Mouse (Mus musculus): ENCODE measurements around the gene Pxt1.

Gene Pxt1

DNA sequence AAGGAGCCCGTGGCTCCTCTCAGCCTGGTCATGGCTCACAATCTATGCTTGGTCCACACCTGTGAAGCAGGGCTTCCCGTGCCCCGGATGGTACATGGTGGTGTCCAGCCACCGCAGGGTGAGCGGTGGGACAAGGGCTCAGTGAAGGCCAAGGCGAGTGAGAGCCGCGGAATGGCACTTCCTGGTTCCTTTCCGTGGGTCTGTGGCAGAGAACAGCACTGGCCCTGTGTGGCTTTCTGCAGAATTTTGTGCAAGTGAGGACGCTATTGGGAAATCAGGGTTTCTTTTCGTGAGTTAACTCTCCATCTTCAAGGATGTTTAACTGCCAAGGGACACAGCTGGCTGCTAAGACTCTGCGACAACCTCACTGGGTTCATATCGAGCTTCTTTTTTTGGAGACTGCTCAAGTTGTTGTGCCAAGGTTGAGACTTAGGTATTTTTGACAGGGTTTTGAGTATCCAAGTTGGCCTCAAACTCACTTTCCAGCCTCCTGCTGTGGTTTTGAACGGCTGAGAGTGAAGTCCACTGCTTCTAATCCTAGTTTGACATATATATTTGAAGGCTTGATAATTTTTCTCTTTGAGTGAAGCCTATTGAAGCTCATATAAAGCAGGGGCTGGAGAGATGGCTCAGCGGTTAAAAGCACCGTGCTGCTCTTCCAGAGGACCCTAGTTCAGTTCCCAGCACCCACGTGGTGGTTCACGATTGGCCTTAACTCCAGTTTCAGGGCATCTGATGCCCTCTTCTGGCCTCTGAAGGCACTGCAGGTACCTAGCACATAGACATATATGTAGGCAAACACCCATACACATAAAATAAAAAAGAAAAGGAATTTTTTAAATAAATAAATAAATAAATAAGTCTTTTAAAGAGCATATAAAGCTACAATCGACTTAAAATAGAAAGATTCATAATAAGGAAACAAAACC lies 3.6 kb upstream of the Pxt1 start:
- DNase-seq (ENCODE audit: low read depth): no peak

DNA sequence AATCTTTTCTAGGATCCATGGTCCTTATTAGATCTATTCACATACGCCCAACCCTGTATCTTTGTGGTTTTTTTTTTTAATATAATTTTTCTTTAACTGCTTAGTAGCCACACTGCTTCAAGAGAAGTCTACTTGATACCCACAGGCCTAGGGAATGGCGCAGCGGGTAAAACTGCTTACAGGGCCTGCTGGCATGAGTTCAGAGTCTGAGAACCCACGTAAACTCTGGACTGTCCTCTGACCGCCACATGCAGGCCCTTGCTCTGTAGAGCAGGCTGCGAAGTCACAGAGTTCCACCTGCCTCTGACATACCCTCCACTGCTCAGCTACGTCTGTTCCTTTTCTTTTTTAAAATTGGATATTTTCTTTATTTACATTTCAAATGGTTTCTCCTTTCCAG lies 841 bp upstream of the Pxt1 start:
- DNase-seq (ENCODE audit: low read depth): no peak

- DNase-seq (ENCODE audit: low read depth): no peak
Measured at GRCm38 (mm10) chr17:28942101-28942500, 1.5 kb downstream of the Pxt1 start.

GRCm38 (mm10) chr17:28940776-28941555 lies 2.7 kb downstream of the Pxt1 start:
- DNase-seq (ENCODE audit: low read depth): no peak

DNA sequence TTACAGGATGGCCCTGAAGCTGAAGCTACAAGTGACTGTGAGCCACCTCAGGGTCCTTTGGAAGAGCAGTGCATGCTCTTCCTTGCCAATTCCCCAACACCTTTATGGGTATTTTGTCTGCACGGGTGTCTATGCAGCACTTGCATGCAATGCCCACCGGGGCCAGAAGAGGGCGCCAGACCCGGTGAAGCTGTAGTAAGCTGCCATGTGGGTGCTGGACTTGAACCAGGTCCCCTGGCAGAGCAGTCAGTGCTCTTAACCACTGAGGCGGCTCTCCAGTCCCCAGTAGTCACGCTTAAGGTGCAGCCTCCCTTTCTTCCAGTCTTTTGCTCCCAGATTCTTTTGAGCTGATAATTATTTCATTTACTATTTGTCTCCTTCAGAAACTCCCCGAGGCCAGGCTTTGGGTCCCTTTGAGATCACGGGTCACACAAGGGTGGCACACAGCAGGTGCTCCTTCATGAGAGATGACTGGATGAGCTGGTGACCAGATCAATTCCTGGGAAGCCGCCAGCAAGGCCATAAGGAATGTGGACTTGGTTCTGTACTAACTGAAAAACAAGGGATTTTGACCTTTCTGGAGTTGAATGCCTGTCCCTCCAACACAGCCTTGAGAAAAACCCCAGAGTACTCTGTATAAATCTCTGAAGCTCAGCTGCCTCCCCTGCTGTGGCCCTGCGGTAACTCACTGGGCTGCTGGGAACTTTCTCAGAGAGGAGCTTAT lies 6.9 kb downstream of the Pxt1 start:
- DNase-seq (ENCODE audit: low read depth): peak; percentile 52

DNA sequence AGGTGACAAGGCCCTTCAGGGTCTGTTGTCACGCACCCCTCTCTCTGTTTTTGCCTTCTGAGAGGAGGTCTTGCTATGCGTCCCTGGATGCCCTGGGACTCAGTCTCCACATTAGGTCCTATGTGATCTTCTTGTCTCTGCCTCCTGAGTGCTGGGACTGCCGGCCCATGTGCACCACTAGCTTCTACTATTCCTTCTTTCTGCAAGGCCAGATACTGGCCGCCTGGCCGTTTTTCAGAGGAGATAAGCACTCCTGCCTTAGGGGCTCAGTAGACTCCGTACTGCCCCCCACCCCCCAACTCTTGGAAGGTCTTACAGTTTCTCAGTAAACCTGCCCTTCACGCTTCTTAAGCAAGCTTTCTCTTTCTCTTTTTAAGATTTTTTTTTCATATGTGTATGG lies 7.5 kb downstream of the Pxt1 start:
- no peak for DNase-seq (ENCODE audit: low read depth)

GRCm38 (mm10) chr17:28934120-28934916 lies 9.3 kb downstream of the Pxt1 start:
- no peak for DNase-seq (ENCODE audit: low read depth)

- no peak for DNase-seq (ENCODE audit: low read depth)
Measured at GRCm38 (mm10) chr17:28932274-28932673, 11.4 kb downstream of the Pxt1 start.

DNA sequence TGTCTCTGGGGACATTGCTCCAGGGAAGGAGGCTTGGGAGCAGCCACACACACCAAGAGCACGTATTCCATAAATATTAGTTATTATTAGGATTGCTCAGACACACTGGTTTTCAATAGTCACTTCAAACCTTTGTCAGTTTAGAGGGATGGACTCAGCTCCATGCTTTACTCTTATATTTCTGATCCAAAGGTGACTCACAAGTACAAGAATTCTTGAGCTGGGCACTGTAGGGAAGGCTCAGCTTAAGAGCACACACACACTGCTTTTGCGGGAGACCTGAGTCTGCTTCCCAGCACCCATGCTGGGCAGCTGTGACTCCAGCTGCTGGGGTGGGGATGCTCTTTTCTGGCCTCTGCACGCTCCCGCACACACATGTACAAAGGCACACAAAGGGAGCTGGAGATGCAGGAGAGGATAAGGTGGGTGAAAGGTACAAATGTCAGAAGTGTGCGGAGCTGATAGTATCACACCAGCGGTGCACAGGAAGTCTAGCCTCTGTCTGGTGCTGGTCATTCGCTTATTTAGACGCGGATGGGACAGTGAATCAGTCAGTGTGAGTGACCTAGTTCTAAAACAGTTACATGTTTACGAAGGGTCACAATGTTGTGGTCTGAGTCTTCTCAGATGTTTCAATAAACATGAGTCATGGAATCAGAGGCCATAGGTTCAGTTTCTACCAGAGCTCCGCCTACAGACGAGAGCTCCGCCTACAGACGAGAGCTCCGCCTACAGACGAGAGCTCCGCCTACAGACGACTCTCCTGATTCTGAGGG lies 12.0 kb downstream of the Pxt1 start:
- peak; percentile 63 for DNase-seq (ENCODE audit: low read depth)

DNA sequence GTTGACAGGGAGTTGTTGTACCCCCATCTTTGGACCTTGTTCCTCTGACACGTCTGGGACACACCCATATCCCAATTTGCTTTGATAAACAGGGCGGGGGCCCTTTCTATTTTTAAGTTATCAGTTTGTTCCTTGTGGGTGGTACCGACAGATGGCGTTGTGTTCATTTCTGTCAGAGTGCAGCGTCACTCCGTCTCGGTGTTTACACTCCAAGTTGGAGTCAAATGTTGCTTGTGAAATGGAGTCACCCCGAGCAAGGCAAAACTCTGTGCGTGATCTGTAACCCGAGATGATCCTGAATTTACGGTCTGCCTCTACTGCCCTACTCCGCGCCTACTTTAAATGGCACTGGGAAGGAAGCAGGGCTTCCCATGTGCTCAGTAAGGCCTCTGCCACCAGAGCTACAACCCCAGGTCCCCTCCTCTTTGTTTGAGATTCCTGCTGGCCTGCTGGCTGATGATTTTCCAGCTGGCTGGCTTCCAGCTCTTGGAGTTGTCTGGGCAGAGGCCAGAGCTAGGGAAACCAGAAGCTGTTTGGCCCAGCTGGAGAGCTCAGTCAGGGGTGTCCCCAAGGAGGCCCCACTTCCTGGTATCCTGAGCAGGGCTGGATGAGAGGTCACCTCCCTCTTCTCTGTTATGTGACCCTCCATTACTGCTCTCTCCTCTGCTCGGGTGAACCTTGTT lies 13.1 kb downstream of the Pxt1 start:
- DNase-seq (ENCODE audit: low read depth): peak; percentile 89

GRCm38 (mm10) chr17:28929369-28929768 lies 14.3 kb downstream of the Pxt1 start:
- DNase-seq (ENCODE audit: low read depth): no peak

DNA sequence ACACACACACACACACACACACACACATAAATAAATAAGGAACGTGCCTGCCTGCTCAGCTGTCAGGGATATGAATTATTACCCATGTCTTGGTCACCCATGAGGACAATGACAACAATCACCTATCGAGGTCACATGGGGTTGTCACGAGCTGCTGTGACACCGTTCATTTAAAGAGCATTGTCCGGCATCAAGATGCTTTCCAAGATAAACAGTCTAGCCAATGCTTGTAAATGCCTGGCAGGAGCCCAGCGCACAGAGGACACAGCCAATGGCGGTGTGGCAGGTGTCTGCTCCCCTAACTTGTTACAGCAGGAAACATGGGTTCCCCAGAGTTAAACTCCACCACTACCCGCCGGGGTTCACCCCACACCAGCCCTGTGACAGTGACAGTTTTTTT lies 15.6 kb downstream of the Pxt1 start:
- DNase-seq (ENCODE audit: low read depth): no peak

- DNase-seq (ENCODE audit: low read depth): peak; percentile 73
Measured at GRCm38 (mm10) chr17:28926866-28927635, 16.6 kb downstream of the Pxt1 start.

DNA sequence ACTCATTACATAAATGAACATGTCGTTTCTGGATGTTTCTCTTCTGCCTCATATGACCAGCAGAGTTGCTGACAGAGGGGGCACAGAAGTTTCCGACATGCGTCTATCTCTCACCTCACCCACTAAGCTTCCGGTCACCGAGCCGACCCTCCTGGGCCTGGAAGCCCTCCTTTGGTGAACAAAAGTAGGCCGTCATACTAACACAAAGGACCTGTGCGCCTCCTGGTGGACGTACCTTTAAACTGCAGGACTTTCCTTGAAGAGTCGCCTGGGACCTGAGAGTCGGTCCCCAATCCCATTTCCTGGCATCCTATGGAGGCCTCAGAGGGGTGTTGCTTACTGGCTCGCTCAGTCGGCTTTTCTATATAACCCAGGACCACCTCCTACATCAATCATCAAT lies 17.3 kb downstream of the Pxt1 start:
- peak; percentile 86 for DNase-seq (ENCODE audit: low read depth)

GRCm38 (mm10) chr17:28924957-28925595 lies 18.6 kb downstream of the Pxt1 start:
- peak; percentile 59 for DNase-seq (ENCODE audit: low read depth)

GRCm38 (mm10) chr17:28922096-28922495 lies 21.5 kb downstream of the Pxt1 start:
- no peak for DNase-seq (ENCODE audit: low read depth)

- no peak for DNase-seq (ENCODE audit: low read depth)
Measured at GRCm38 (mm10) chr17:28921086-28921485, 22.6 kb downstream of the Pxt1 start.

GRCm38 (mm10) chr17:28916520-28916919 lies 27.1 kb downstream of the Pxt1 start:
- no peak for DNase-seq (ENCODE audit: low read depth)

- no peak for DNase-seq (ENCODE audit: low read depth)
Measured at GRCm38 (mm10) chr17:28915060-28915628, 28.5 kb downstream of the Pxt1 start, which contains the start of gene 4930539E08Rik. 4930539E08Rik (minus strand) TSS chr17:28915324.
